Mouse (Mus musculus) spleen, postnatal 0 days (tissue): ENCODE data around the gene Sema3a. TPM values are rescaled to one million over a fixed set of nuclear protein-coding genes. Genes with fewer than 3 reads are reported as not detected.

ENCODE experiments used
- polyA plus RNA-seq: library from polyadenylated mRNA; unstranded; fragments of >200 nt; fragmentation: Nextera tagmentation; extraction: Ambion mirVana; gene quantifications from 2 replicates; pipeline ENCODE4 v1.2.1, GENCODE M21; 2015

Gene Sema3a
- 2.8 and 2.9 TPM in 2 replicates for polyA plus RNA-seq

GRCm38 (mm10) chr5:13125241-13125692, at the start of gene Sema3a:
Sema3a (plus strand) TSS chr5:13125414.

